Mouse (Mus musculus) ES-Bruce4 (cell line): Measurements from ENCODE around the gene Treml1.

Experiments
- CTCF ChIP-seq: IDR thresholded peaks from one replicate; pipeline ENCODE4 v1.8.1; 2011; ENCODE audit warnings: low read depth, low read length
- POLR2A ChIP-seq: IDR thresholded peaks from one replicate; pipeline ENCODE4 v1.8.1; 2011; ENCODE audit warnings: low read length; ENCODE audit not compliant: insufficient read depth

- TF ChIP-seq CTCF = no peak
- TF ChIP-seq POLR2A = no peak
Measured at GRCm38 (mm10) chr17:48376102-48376501, 16.4 kb downstream of the Treml1 start.
